Mouse (Mus musculus) monocyte, adult 2 months (primary cell): ENCODE data around the gene Hpse2.

ENCODE experiments used
- DNase-seq, 2 experiments: peaks; one replicate each; pipeline ENCODE4 v3.0.0; 2022; ENCODE audit warnings: low spot score in 2 of 2, low read depth in 1 of 2

Gene Hpse2

GRCm38 (mm10) chr19:42740163-42740899, 647.8 kb downstream of the Hpse2 start:
- no peak for DNase-seq

- no peak for DNase-seq
Observed at GRCm38 (mm10) chr19:42739734-42740133, 648.4 kb downstream of the Hpse2 start.

DNA sequence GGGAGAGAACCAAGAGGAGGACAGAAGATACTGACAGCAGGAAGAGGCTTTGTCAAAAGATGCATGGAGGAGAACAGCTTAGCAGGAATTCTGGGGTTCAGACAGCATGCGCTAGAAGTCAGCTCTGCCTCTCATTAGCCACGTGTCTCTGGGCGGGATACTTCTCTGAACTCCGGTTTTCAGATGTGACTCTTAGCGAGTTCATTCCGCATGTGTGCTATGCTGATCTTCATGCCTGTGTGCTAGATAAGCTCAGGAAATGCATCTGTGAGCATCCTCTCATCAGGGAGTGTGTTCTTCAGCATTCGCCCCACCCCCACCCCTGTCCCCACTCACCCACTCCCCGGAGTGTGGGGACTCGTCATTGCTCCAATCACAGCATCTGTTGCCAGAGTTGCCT, 650.4 kb downstream of the Hpse2 start:
- DNase-seq: no peak
